Mouse (Mus musculus) hindbrain, embryonic 14.5 days (tissue): Measurements from ENCODE around the gene Cntn5. TPM values are rescaled to one million over a fixed set of nuclear protein-coding genes. Genes with fewer than 3 reads are reported as not detected.
A peak's percentile ranks its signal among the peaks of the same experiment; 100 is the strongest.

ENCODE experiments used
- ATAC-seq: fragments of 200-750 bp; cut with Nextera tagmentation; 2 replicates; pipeline ENCODE4 v1.8.0; 2017; ENCODE audit warnings: moderate number of reproducible peaks, mild to moderate bottlenecking, moderate TSS enrichment, moderate library complexity; ENCODE audit not compliant: low FRiP score
- DNase-seq: peaks from one replicate; pipeline ENCODE4 v3.0.0-alpha.2; 2015; ENCODE audit warnings: low spot score
- H3K27ac ChIP-seq: fragments of 300-500 bp; sonication (generic); 2 replicates; pipeline ENCODE4 v1.5.1; 2014; ENCODE audit warnings: mild to moderate bottlenecking, moderate library complexity
- H3K27me3 ChIP-seq: fragments of 300-500 bp; sonication (generic); 2 replicates; pipeline ENCODE4 v1.6.1; 2014; ENCODE audit warnings: mild to moderate bottlenecking, low read length, mixed read lengths; ENCODE audit not compliant: control insufficient read depth, insufficient read depth
- H3K36me3 ChIP-seq: fragments of 300-500 bp; sonication (generic); replicated peaks from 2 replicates; pipeline ENCODE4 v1.6.1; 2014; ENCODE audit not compliant: control insufficient read depth, insufficient read depth
- H3K4me1 ChIP-seq: fragments of 300-500 bp; sonication (generic); replicated peaks from 2 replicates; pipeline ENCODE4 v1.6.1; 2014; ENCODE audit warnings: antibody characterized with exemption, low read length, mixed read lengths; ENCODE audit not compliant: control insufficient read depth, insufficient read depth
- H3K4me2 ChIP-seq: fragments of 300-500 bp; sonication (generic); replicated peaks from 2 replicates; pipeline ENCODE4 v1.6.1; 2014; ENCODE audit warnings: mild to moderate bottlenecking, moderate library complexity
- H3K4me3 ChIP-seq: fragments of 300-500 bp; sonication (generic); replicated peaks from 2 replicates; pipeline ENCODE4 v1.5.1; 2014; ENCODE audit warnings: mild to moderate bottlenecking, low read length
- H3K9ac ChIP-seq: fragments of 300-500 bp; sonication (generic); 2 replicates; pipeline ENCODE4 v1.6.1; 2014
- H3K9me3 ChIP-seq: fragments of 300-500 bp; sonication (generic); 2 replicates; pipeline ENCODE4 v1.6.1; 2016; ENCODE audit warnings: low read length; ENCODE audit not compliant: control insufficient read depth
- WGBS: fragments of 180-500 bp; shearing (Covaris S2); extraction: QIAGEN DNeasy Blood & Tissue Kit; methylation state at CpG from one replicate; pipeline ENCODE4 v1.1.7; 2014; 5-methylcytosine and 5-hydroxymethylcytosine counted together
- polyA plus RNA-seq: library from polyadenylated mRNA; unstranded; fragments of >200 nt; fragmentation: Nextera tagmentation; extraction: Ambion mirVana; gene quantifications from 2 replicates; pipeline ENCODE4 v1.2.1, GENCODE M21; 2014

Cntn5 gene
- polyA plus RNA-seq, 1 experiment from 2014 or later: 22.0 TPM

- Histone ChIP-seq H3K4me3 (no peak overlapping the region), H3K9me3 (no peaks in the 10 kb centered on the region), H3K27ac (no peak overlapping the region), H3K9ac (no peak overlapping the region), H3K36me3 (no peaks in the 10 kb centered on the region), H3K4me1 (no peaks in the 10 kb centered on the region), H3K27me3 (no peaks in the 10 kb centered on the region), H3K4me2 (no peak overlapping the region)
- 81% methylated on average over 6 of the region's 6 CpGs for WGBS
- no peak for DNase-seq
- no peak for ATAC-seq
These were observed 1018.4 kb downstream of the Cntn5 start for GRCm38 (mm10) chr9:9886210-9886609.

GRCm38 (mm10) chr9:9882779-9883383 lies 1021.7 kb downstream of the Cntn5 start:
- Histone ChIP-seq H3K27ac (no peak overlapping the region), H3K9ac (no peak overlapping the region), H3K4me1 (no peaks in the 10 kb centered on the region), H3K4me3 (no peak overlapping the region), H3K4me2 (no peak overlapping the region), H3K27me3 (no peaks in the 10 kb centered on the region), H3K9me3 (no peaks in the 10 kb centered on the region), H3K36me3 (no peaks in the 10 kb centered on the region)
- DNase-seq (no peak), ATAC-seq (peak; percentile 27; the same call in 1 of the 2 replicates)
- WGBS: 62% methylated on average over 8 of the region's 8 CpGs

DNA sequence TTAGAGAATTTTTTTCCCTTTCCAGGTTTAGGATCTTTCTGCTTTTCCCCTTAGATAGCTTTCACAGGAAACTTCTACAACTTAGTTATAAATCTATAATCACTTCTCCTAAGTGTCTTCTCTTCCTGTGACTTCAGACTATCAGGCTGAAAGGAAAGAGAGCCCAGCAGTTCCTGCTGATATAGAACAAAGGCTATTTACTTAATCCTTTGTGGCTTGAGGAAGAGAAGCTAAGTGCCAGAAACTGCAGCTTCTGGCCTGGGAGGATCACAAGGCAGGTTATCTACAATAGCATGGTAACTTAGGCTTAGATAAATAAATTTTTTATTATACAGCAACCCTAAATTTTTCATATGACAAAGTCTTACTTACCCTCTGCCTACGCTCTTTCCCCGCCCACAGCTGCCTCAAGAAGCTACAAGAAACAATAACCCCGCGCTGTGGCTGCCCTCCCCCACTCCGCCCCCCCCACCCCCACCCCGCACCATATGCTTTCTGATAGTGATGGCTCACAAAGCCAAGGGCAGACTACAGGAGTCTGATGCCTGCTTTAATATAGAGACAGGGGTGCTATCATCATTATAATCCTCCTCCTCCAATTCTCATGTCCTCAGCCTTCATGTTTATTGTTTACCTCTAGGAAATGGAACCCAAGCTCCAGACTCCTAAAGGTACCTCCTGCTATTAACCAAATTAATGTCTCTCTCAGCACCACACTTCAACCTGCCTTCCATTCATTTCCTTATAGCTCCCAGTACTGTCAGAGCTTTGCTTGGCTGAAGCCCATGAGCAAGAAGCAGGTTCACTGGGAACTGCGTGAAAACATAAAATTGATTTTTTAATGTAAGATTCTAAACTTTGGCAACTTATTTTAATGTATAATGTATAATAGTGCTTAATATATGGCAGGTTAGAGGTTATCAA lies 1032.2 kb downstream of the Cntn5 start:
- Histone ChIP-seq H3K4me1 (no peaks in the 10 kb centered on the region), H3K4me2 (no peak overlapping the region), H3K27me3 (no peaks in the 10 kb centered on the region), H3K4me3 (no peak overlapping the region), H3K36me3 (no peaks in the 10 kb centered on the region), H3K9me3 (no peaks in the 10 kb centered on the region), H3K27ac (no peak overlapping the region), H3K9ac (no peak overlapping the region)
- WGBS: 17% methylated on average over 7 of the region's 7 CpGs
- DNase-seq (no peak), ATAC-seq (peak; percentile 74; the same call in 1 of the 2 replicates)

DNA sequence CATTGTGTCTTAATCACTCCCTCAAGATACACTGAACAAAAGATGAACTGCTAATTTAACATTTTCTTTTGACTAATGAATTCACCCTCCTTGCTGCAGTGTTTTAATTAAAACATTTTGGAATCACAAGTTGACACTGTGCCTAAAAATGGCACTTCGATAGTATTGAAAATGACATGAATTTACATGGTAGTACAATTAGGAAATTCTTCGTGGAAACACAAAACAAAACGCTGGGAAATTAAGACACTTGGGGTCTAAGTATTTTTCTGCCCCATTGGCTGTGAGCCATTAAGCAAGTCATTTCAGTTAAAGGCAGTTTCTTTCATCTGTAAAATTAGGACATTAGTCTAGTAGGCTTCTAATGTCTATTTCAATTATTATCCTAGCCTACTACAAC lies 1043.9 kb downstream of the Cntn5 start:
- 71% methylated on average over 3 of the region's 3 CpGs for WGBS
- H3K4me1 ChIP-seq: no peaks in the 10 kb centered on the region
- H3K27me3 ChIP-seq: no peaks in the 10 kb centered on the region
- ATAC-seq: no peak
- no peak for DNase-seq
- no peak overlapping the region for H3K4me3 ChIP-seq
- no peaks in the 10 kb centered on the region for H3K36me3 ChIP-seq
- no peaks in the 10 kb centered on the region for H3K9me3 ChIP-seq
- H3K4me2 ChIP-seq: no peak overlapping the region
- no peak overlapping the region for H3K27ac ChIP-seq
- no peak overlapping the region for H3K9ac ChIP-seq

- Histone ChIP-seq H3K4me2 (no peak overlapping the region), H3K4me3 (no peak overlapping the region), H3K9me3 (no peaks in the 10 kb centered on the region), H3K4me1 (no peaks in the 10 kb centered on the region), H3K27me3 (no peaks in the 10 kb centered on the region), H3K36me3 (no peaks in the 10 kb centered on the region), H3K9ac (no peak overlapping the region), H3K27ac (no peak overlapping the region)
- DNase-seq (no peak), ATAC-seq (no peak)
- 58% methylated on average over 1 of the region's 1 CpGs for WGBS
These were observed 1045.3 kb downstream of the Cntn5 start for GRCm38 (mm10) chr9:9859323-9859722.

- Histone ChIP-seq H3K27me3 (no peaks in the 10 kb centered on the region), H3K4me1 (no peaks in the 10 kb centered on the region), H3K9me3 (no peaks in the 10 kb centered on the region), H3K9ac (no peak overlapping the region), H3K36me3 (no peaks in the 10 kb centered on the region), H3K27ac (no peak overlapping the region), H3K4me3 (no peak overlapping the region), H3K4me2 (no peak overlapping the region)
- ATAC-seq (no peak), DNase-seq (no peak)
- 33% methylated on average over 1 of the region's 1 CpGs for WGBS
These were observed 1049.8 kb downstream of the Cntn5 start for GRCm38 (mm10) chr9:9854791-9855190.

- Histone ChIP-seq H3K4me1 (no peaks in the 10 kb centered on the region), H3K4me3 (no peak overlapping the region), H3K4me2 (no peak overlapping the region), H3K27ac (no peak overlapping the region), H3K36me3 (no peaks in the 10 kb centered on the region), H3K9ac (no peak overlapping the region), H3K27me3 (no peaks in the 10 kb centered on the region), H3K9me3 (no peaks in the 10 kb centered on the region)
- ATAC-seq: no peak
- WGBS: 76% methylated on average over 2 of the region's 2 CpGs
- DNase-seq: no peak
These were observed 1074.3 kb downstream of the Cntn5 start for GRCm38 (mm10) chr9:9830231-9830630.

DNA sequence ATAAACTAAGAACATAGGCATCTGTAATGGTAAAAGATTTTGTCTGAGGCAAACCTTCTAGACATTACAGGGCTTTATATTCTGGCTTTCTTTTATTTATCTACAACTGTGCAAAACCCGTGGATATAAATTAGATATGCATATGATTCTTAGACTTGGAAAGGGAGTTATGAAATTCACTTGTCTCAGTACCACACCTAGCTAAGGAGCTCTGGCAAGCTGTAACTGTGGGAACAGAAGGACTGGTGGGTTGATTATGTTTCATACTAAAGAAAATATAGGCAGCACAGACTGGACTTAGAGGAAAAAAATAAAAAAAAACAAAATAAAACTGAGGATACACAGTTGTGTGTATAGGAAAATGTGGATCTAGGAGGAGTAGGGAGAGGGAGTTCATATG lies 1084.6 kb downstream of the Cntn5 start:
- H3K9ac ChIP-seq: no peak overlapping the region
- no peak for DNase-seq
- H3K27ac ChIP-seq: no peak overlapping the region
- H3K36me3 ChIP-seq: no peaks in the 10 kb centered on the region
- ATAC-seq: no peak
- WGBS: 92% methylated on average over 1 of the region's 1 CpGs
- no peaks in the 10 kb centered on the region for H3K27me3 ChIP-seq
- H3K4me2 ChIP-seq: no peak overlapping the region
- no peak overlapping the region for H3K4me3 ChIP-seq
- H3K9me3 ChIP-seq: no peaks in the 10 kb centered on the region
- no peaks in the 10 kb centered on the region for H3K4me1 ChIP-seq

DNA sequence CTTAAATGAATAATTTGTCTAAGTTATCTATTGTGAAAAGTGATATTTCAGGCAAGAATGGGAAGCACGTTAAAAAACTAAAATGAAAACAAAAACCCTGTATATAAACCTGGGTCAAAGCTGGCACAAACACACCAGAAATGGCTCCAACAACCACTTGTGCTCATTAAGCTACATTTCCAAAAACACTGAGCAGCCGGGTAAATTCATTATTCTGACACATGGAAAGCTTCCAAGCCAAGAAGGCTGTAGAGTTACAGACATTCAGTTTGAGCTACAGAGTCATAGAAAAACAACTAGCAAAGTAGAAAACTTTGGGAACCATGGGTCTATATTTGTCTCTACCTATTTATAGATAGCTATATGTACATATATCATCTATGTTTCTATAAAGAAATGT lies 1087.1 kb downstream of the Cntn5 start:
- no peak overlapping the region for H3K27ac ChIP-seq
- H3K9me3 ChIP-seq: no peaks in the 10 kb centered on the region
- H3K9ac ChIP-seq: no peak overlapping the region
- DNase-seq (no peak), ATAC-seq (no peak)
- no peak overlapping the region for H3K4me2 ChIP-seq
- no peaks in the 10 kb centered on the region for H3K27me3 ChIP-seq
- no peaks in the 10 kb centered on the region for H3K36me3 ChIP-seq
- 74% methylated on average over 2 of the region's 2 CpGs for WGBS
- no peaks in the 10 kb centered on the region for H3K4me1 ChIP-seq
- H3K4me3 ChIP-seq: no peak overlapping the region
